Mouse (Mus musculus): Measurements from ENCODE around the gene Gm28230. TPM values are rescaled to one million over a fixed set of nuclear protein-coding genes. Genes with fewer than 3 reads are reported as not detected.
A peak's percentile ranks its signal among the peaks of the same experiment; 100 is the strongest.

Gene Gm28230
- polyA plus RNA-seq, 1 experiment from 2014 or later, result not detected

- Histone ChIP-seq H3K4me3 (ENCODE audit: low read length) (no peak overlapping the region), H3K9me3 (replicated peaks; ENCODE audit: control insufficient read depth, low read length) (no peaks in the 10 kb centered on the region), H3K4me1 (ENCODE audit: control insufficient read depth, insufficient read depth, low read length) (peaks cover 7% of the 10 kb centered on the region; the same call in 1 of the 2 replicates), H3K4me2 (ENCODE audit: low read depth, low read length) (no peak overlapping the region), H3K9ac (ENCODE audit: low read length) (no peak overlapping the region), H3K36me3 (ENCODE audit: control insufficient read depth, insufficient read depth) (no peaks in the 10 kb centered on the region), H3K27ac (ENCODE audit: low read length) (no peak overlapping the region), H3K27me3 (ENCODE audit: control insufficient read depth, insufficient read depth, low read length) (peaks cover 88% of the 10 kb centered on the region)
- WGBS, result 24% methylated on average over 6 of the region's 6 CpGs
- no peak for ATAC-seq (replicated peaks; ENCODE audit: extremely low read depth, insufficient read depth, low FRiP score)
Measured at GRCm38 (mm10) chr2:74702820-74703219, 23.7 kb upstream of the Gm28230 start.

- H3K27me3 ChIP-seq (ENCODE audit: control insufficient read depth, insufficient read depth, low read length), result peaks cover 89% of the 10 kb centered on the region
- H3K36me3 ChIP-seq (ENCODE audit: control insufficient read depth, insufficient read depth), result no peaks in the 10 kb centered on the region
- no peak overlapping the region for H3K9ac ChIP-seq (ENCODE audit: low read length)
- 8% methylated on average over 10 of the region's 10 CpGs for WGBS
- ATAC-seq (replicated peaks; ENCODE audit: extremely low read depth, insufficient read depth, low FRiP score), result no peak
- H3K4me3 ChIP-seq (ENCODE audit: low read length), result no peak overlapping the region
- peaks cover 3% of the 10 kb centered on the region; the same call in 1 of the 2 replicates for H3K4me1 ChIP-seq (ENCODE audit: control insufficient read depth, insufficient read depth, low read length)
- H3K9me3 ChIP-seq (replicated peaks; ENCODE audit: control insufficient read depth, low read length), result no peaks in the 10 kb centered on the region
- H3K27ac ChIP-seq (ENCODE audit: low read length), result no peak overlapping the region
- no peak overlapping the region for H3K4me2 ChIP-seq (ENCODE audit: low read depth, low read length)
Measured at GRCm38 (mm10) chr2:74703317-74703716, 23.2 kb upstream of the Gm28230 start.

- H3K4me1 ChIP-seq (ENCODE audit: control insufficient read depth, insufficient read depth, low read length), result peaks cover 3% of the 10 kb centered on the region; the same call in 1 of the 2 replicates
- H3K9me3 ChIP-seq (replicated peaks; ENCODE audit: control insufficient read depth, low read length), result no peaks in the 10 kb centered on the region
- H3K9ac ChIP-seq (ENCODE audit: low read length), result no peak overlapping the region
- H3K36me3 ChIP-seq (ENCODE audit: control insufficient read depth, insufficient read depth), result no peaks in the 10 kb centered on the region
- ATAC-seq (replicated peaks; ENCODE audit: extremely low read depth, insufficient read depth, low FRiP score), result no peak
- no peak overlapping the region for H3K27ac ChIP-seq (ENCODE audit: low read length)
- 4% methylated on average over 26 of the region's 26 CpGs for WGBS
- H3K4me3 ChIP-seq (ENCODE audit: low read length), result no peak overlapping the region
- H3K4me2 ChIP-seq (ENCODE audit: low read depth, low read length), result no peak overlapping the region
- peaks cover 92% of the 10 kb centered on the region for H3K27me3 ChIP-seq (ENCODE audit: control insufficient read depth, insufficient read depth, low read length)
Measured at GRCm38 (mm10) chr2:74703720-74704392, 22.7 kb upstream of the Gm28230 start.

- Histone ChIP-seq H3K9ac (ENCODE audit: low read length) (peak within 1 kb of the TSS; percentile 46), H3K36me3 (ENCODE audit: control insufficient read depth, insufficient read depth) (no peaks in the 10 kb centered on the region), H3K4me3 (ENCODE audit: low read length) (peak within 1 kb of the TSS; percentile 53), H3K27me3 (ENCODE audit: control insufficient read depth, insufficient read depth, low read length) (peaks cover 93% of the 10 kb centered on the region), H3K27ac (ENCODE audit: low read length) (no peak within 1 kb of the TSS), H3K9me3 (replicated peaks; ENCODE audit: control insufficient read depth, low read length) (no peaks in the 10 kb centered on the region), H3K4me2 (ENCODE audit: low read depth, low read length) (peak within 1 kb of the TSS; percentile 77), H3K4me1 (ENCODE audit: control insufficient read depth, insufficient read depth, low read length) (peaks cover 3% of the 10 kb centered on the region; the same call in 1 of the 2 replicates)
- 3% methylated on average over 46 of the region's 52 CpGs for WGBS
- ATAC-seq (replicated peaks; ENCODE audit: extremely low read depth, insufficient read depth, low FRiP score), result peak; percentile 19; the same call in 1 of the 2 replicates
Measured at GRCm38 (mm10) chr2:74704393-74704998, 22.0 kb upstream of the Gm28230 start, which contains the start of gene Hoxd8. Gene Hoxd8, plus strand, starts transcription at chr2:74704615.

GRCm38 (mm10) chr2:74704999-74705466, 21.5 kb upstream of the Gm28230 start:
- peak overlapping the region; percentile 46 for H3K9ac ChIP-seq (ENCODE audit: low read length)
- H3K4me3 ChIP-seq (ENCODE audit: low read length), result peak overlapping the region; percentile 53
- peaks cover 93% of the 10 kb centered on the region for H3K27me3 ChIP-seq (ENCODE audit: control insufficient read depth, insufficient read depth, low read length)
- no peaks in the 10 kb centered on the region for H3K36me3 ChIP-seq (ENCODE audit: control insufficient read depth, insufficient read depth)
- under 1% methylated on average over 37 of the region's 66 CpGs for WGBS
- H3K4me1 ChIP-seq (ENCODE audit: control insufficient read depth, insufficient read depth, low read length), result peaks cover 3% of the 10 kb centered on the region; the same call in 1 of the 2 replicates
- H3K9me3 ChIP-seq (replicated peaks; ENCODE audit: control insufficient read depth, low read length), result no peaks in the 10 kb centered on the region
- peak overlapping the region; percentile 77 for H3K4me2 ChIP-seq (ENCODE audit: low read depth, low read length)
- H3K27ac ChIP-seq (ENCODE audit: low read length), result no peak overlapping the region
- ATAC-seq (replicated peaks; ENCODE audit: extremely low read depth, insufficient read depth, low FRiP score), result no peak; the same call in 1 of the 2 replicates

- no peak; the same call in 1 of the 2 replicates for ATAC-seq (replicated peaks; ENCODE audit: extremely low read depth, insufficient read depth, low FRiP score)
Measured at GRCm38 (mm10) chr2:74705467-74706089, 20.9 kb upstream of the Gm28230 start.

GRCm38 (mm10) chr2:74706393-74706960, 20.1 kb upstream of the Gm28230 start:
- ATAC-seq (replicated peaks; ENCODE audit: extremely low read depth, insufficient read depth, low FRiP score), result no peak
- H3K4me1 ChIP-seq (ENCODE audit: control insufficient read depth, insufficient read depth, low read length), result peaks cover 3% of the 10 kb centered on the region; the same call in 1 of the 2 replicates
- no peaks in the 10 kb centered on the region for H3K36me3 ChIP-seq (ENCODE audit: control insufficient read depth, insufficient read depth)
- no peak overlapping the region for H3K9ac ChIP-seq (ENCODE audit: low read length)
- no peaks in the 10 kb centered on the region for H3K9me3 ChIP-seq (replicated peaks; ENCODE audit: control insufficient read depth, low read length)
- no peak overlapping the region for H3K4me3 ChIP-seq (ENCODE audit: low read length)
- H3K27me3 ChIP-seq (ENCODE audit: control insufficient read depth, insufficient read depth, low read length), result peaks cover 91% of the 10 kb centered on the region
- WGBS, result 3% methylated on average over 13 of the region's 13 CpGs
- no peak overlapping the region for H3K4me2 ChIP-seq (ENCODE audit: low read depth, low read length)
- no peak overlapping the region for H3K27ac ChIP-seq (ENCODE audit: low read length)

More at GRCm38 (mm10) chr2:74705467-74706089, 20.9 kb upstream of the Gm28230 start:
- Histone ChIP-seq H3K9me3 (replicated peaks; ENCODE audit: control insufficient read depth, low read length) (no peaks in the 10 kb centered on the region), H3K4me3 (ENCODE audit: low read length) (peak overlapping the region; percentile 53), H3K27ac (ENCODE audit: low read length) (no peak overlapping the region), H3K4me2 (ENCODE audit: low read depth, low read length) (peak overlapping the region; percentile 77), H3K4me1 (ENCODE audit: control insufficient read depth, insufficient read depth, low read length) (peaks cover 3% of the 10 kb centered on the region; the same call in 1 of the 2 replicates), H3K9ac (ENCODE audit: low read length) (peak overlapping the region; percentile 46), H3K27me3 (ENCODE audit: control insufficient read depth, insufficient read depth, low read length) (peaks cover 93% of the 10 kb centered on the region), H3K36me3 (ENCODE audit: control insufficient read depth, insufficient read depth) (no peaks in the 10 kb centered on the region)
- WGBS, result under 1% methylated on average over 60 of the region's 85 CpGs

- no peak for ATAC-seq (replicated peaks; ENCODE audit: extremely low read depth, insufficient read depth, low FRiP score)
- Histone ChIP-seq H3K36me3 (ENCODE audit: control insufficient read depth, insufficient read depth) (no peaks in the 10 kb centered on the region), H3K9me3 (replicated peaks; ENCODE audit: control insufficient read depth, low read length) (no peaks in the 10 kb centered on the region), H3K27ac (ENCODE audit: low read length) (no peak overlapping the region), H3K4me3 (ENCODE audit: low read length) (no peak overlapping the region), H3K27me3 (ENCODE audit: control insufficient read depth, insufficient read depth, low read length) (peaks cover 94% of the 10 kb centered on the region), H3K4me1 (ENCODE audit: control insufficient read depth, insufficient read depth, low read length) (peaks cover 10% of the 10 kb centered on the region; the same call in 1 of the 2 replicates), H3K9ac (ENCODE audit: low read length) (no peak overlapping the region), H3K4me2 (ENCODE audit: low read depth, low read length) (no peak overlapping the region)
- WGBS, result 13% methylated on average over 7 of the region's 7 CpGs
Measured at GRCm38 (mm10) chr2:74707599-74707998, 18.9 kb upstream of the Gm28230 start.

All from heart, embryonic 16.5 days (tissue).